Mouse (Mus musculus): ENCODE results near the gene Carns1. TPM values are rescaled to one million over a fixed set of nuclear protein-coding genes. Genes with fewer than 3 reads are reported as not detected.
A peak's percentile ranks its signal among the peaks of the same experiment; 100 is the strongest.
"Not testable (repeated sequence)": the region's sequence is repeated elsewhere in the genome, so short reads cannot be mapped to it uniquely, and the experiment has no call there.

The Carns1 gene
- total and polyA plus RNA-seq, 3 experiments, result 0.63 to 0.81 TPM; not detected in 1

- TF ChIP-seq HCFC1 (IDR thresholded peaks at IDR 0.05; ENCODE audit: low read depth, low read length) (peak; percentile 50), USF1 (IDR thresholded peaks at IDR 0.05; ENCODE audit: low read depth, low read length) (no peak), POLR2A (IDR thresholded peaks at IDR 0.05; ENCODE audit: control insufficient read depth in 1 of 2, insufficient read depth in 1 of 2, low read depth in 1 of 2, low read length in 2 of 2, poor library complexity in 1 of 2) (0 out of 4 replicates have a peak, but pooled peaks of 1 of the 2 experiments have one; percentile 35), TBP (IDR thresholded peaks at IDR 0.05; ENCODE audit: low read depth, low read length) (0 out of 2 replicates have a peak, but pooled peaks have one; percentile 60), CHD1 (IDR thresholded peaks at IDR 0.05; ENCODE audit: low read depth, low read length) (0 out of 2 replicates have a peak, but pooled peaks have one; percentile 18), TCF12 (IDR thresholded peaks at IDR 0.05; ENCODE audit: low read depth, low read length) (no peak), EP300 (IDR thresholded peaks at IDR 0.05; ENCODE audit: low read depth in 1 of 2, low read length in 2 of 2) (peak; percentile 36 to 68; a peak in 2 of 4 replicates), UBTF (IDR thresholded peaks at IDR 0.05; ENCODE audit: borderline replicate concordance, insufficient read depth, low read depth, low read length) (no peak), ELF1 (IDR thresholded peaks at IDR 0.05; ENCODE audit: low read depth, low read length) (no peak), ZC3H11A (IDR thresholded peaks at IDR 0.05; ENCODE audit: low read depth, low read length) (no peak), BHLHE40 (IDR thresholded peaks at IDR 0.05; ENCODE audit: borderline replicate concordance, low read depth, low read length) (no peak), ZNF384 (IDR thresholded peaks at IDR 0.05; ENCODE audit: low read depth, low read length) (peak; percentile 78), CTCF (IDR thresholded peaks at IDR 0.05 in 2 of 3, conservative IDR thresholded peaks at IDR 0.05 in 1 of 3; ENCODE audit: control insufficient read depth in 1 of 3, insufficient read depth in 1 of 3, low read depth in 2 of 3, low read length in 3 of 3, poor library complexity in 1 of 3, severe bottlenecking in 1 of 3) (peak in 1 of 3 experiments; percentile 32; a peak in 2 of 6 replicates), MAZ (IDR thresholded peaks at IDR 0.05; ENCODE audit: low read depth, low read length) (0 out of 2 replicates have a peak, but pooled peaks have one; percentile 18), RCOR1 (IDR thresholded peaks at IDR 0.05; ENCODE audit: low read depth, low read length) (peak; percentile 58; the same call in 1 of the 2 replicates)
Measured at GRCm38 (mm10) chr19:4122411-4123370, 52.6 kb downstream of the Carns1 start (continued).

- peak overlapping the region; percentile 95 for H3K27ac ChIP-seq (ENCODE audit: control insufficient read depth, low read depth, low read length)
- DNase-seq (ENCODE audit: low read depth, low spot score), result peak; percentile 71
- peak; percentile 46; the same call in 1 of the 2 replicates for TF ChIP-seq MYC (IDR thresholded peaks at IDR 0.05; ENCODE audit: low read depth, low read length)
- peak; percentile 58 for TF ChIP-seq ZNF384 (IDR thresholded peaks at IDR 0.05; ENCODE audit: low read depth, low read length)
- TF ChIP-seq ETS1 (IDR thresholded peaks at IDR 0.05; ENCODE audit: low read depth, low read length), result peak; percentile 11; the same call in 1 of the 2 replicates
- TF ChIP-seq TBP (IDR thresholded peaks at IDR 0.05; ENCODE audit: low read depth, low read length), result peak; percentile 8; the same call in 1 of the 2 replicates
- 0 out of 2 replicates have a peak, but pooled peaks have one; percentile 2 for TF ChIP-seq SMC3 (IDR thresholded peaks at IDR 0.05; ENCODE audit: low read depth, low read length)
- H3K9ac ChIP-seq (ENCODE audit: control insufficient read depth, low read depth, low read length, poor library complexity, severe bottlenecking); H3K9me3 ChIP-seq (replicated peaks; ENCODE audit: insufficient read depth, low read length); H3K4me3 ChIP-seq (ENCODE audit: control insufficient read depth in 1 of 2, insufficient read depth in 1 of 2, low read depth in 2 of 2, low read length in 2 of 2); H3K79me2 ChIP-seq (ENCODE audit: control insufficient read depth, insufficient read depth, low read length, poor library complexity); H3K27me3 ChIP-seq (ENCODE audit: control insufficient read depth in 1 of 2, insufficient read depth in 2 of 2, low read length in 2 of 2): not testable (repeated sequence)
- H3K36me3 ChIP-seq (ENCODE audit: control insufficient read depth in 1 of 2, insufficient read depth in 2 of 2, low read length in 2 of 2), result peaks cover 0 to 41% of the 10 kb centered on the region in 2 experiments; a peak in 2 of 4 replicates
- peaks cover 25 to 27% of the 10 kb centered on the region in 2 experiments for H3K4me1 ChIP-seq (ENCODE audit: control insufficient read depth in 1 of 2, insufficient read depth in 2 of 2, low read length in 2 of 2)
Measured at GRCm38 (mm10) chr19:4121896-4122295, 53.4 kb downstream of the Carns1 start.

All from MEL (cell line).